8 mouse cellular contexts compared by ENCODE assay signal in genomic region chr11:98400161-98400726, GRCm38 (mm10). TPM values are rescaled to one million over a fixed set of nuclear protein-coding genes. Genes with fewer than 3 reads are reported as not detected.
DNase-seq lines count a peak whose midpoint lies in the region; ATAC-seq and TF ChIP-seq lines count a peak whose summit lies in the region.

Gene Pgap3, minus strand, starts transcription at chr11:98400490.

- no peaks in the 10 kb centered on the region; the same call in 1 of the 2 replicates for H3K4me1 ChIP-seq in cortical plate, adult 2 months (ENCODE audit: control insufficient read depth, insufficient read depth, low read length)

- H3K27ac ChIP-seq in cortical plate, adult 2 months (ENCODE audit: insufficient read depth, low read length), result peak within 1 kb of the TSS; percentile 78

- peak; percentile 80 for DNase-seq in gastrocnemius, postnatal 10 days
- peak; percentile 85 to 92 for DNase-seq in left cerebral cortex, postnatal 10 days (ENCODE audit: extremely low spot score in 1 of 2, low spot score in 2 of 2)
- peak; percentile 87 for DNase-seq in right cerebral cortex, postnatal 25 days
- DNase-seq in urinary bladder, postnatal 4 days (ENCODE audit: low spot score in 2 of 2), result peak; percentile 81 to 84

- ATAC-seq in activated CD4-positive, CD25-positive, alpha-beta regulatory T cell, adult 4 months, result peak; percentile 93
- ATAC-seq in inflammation-experienced regulatory T-cells, adult 6 months, result peak; percentile 88
- peak; percentile 89 for ATAC-seq in megakaryocyte-erythroid progenitor cell, adult 5-6 weeks (replicated peaks; ENCODE audit: low FRiP score, low TSS enrichment, poor library complexity, severe bottlenecking)

- no peak for TF ChIP-seq CTCF in cortical plate, adult 2 months (IDR thresholded peaks at IDR 0.05; ENCODE audit: extremely low read depth, insufficient read depth, low read length)

- TF ChIP-seq POLR2A in cortical plate, adult 2 months (IDR thresholded peaks at IDR 0.05; ENCODE audit: extremely low read depth, insufficient read depth, low read length), result peak; percentile 30; the same call in 1 of the 2 replicates

- H3K4me3 ChIP-seq in cortical plate, adult 2 months (ENCODE audit: insufficient read depth, low read length), result peak within 1 kb of the TSS; percentile 44

- intact Hi-C loops in left cerebral cortex, postnatal 10 days (cut with DNase I), result no loop called here

RNA-seq across cellular contexts. Expression of gene Pgap3, which starts in this region (rescaled TPM):
- polyA plus RNA-seq in activated CD4-positive, CD25-positive, alpha-beta regulatory T cell, adult 4 months (2017; shearing (Covaris generic)), result 1 to 10 TPM; 3.3 to 4.0 TPM
- 14.4 TPM in 2 replicates for polyA plus RNA-seq in cortical plate, adult 2 months (2012; rRNA removed)
- 1 to 10 TPM; 3.2 to 3.5 TPM for total RNA-seq in gastrocnemius, postnatal 10 days (2021)
- polyA plus RNA-seq in inflammation-experienced regulatory T-cells, adult 6 months (2017; shearing (Covaris generic)), result 1 to 10 TPM; 7.0 to 8.2 (median 7.2) TPM
- total RNA-seq in left cerebral cortex, postnatal 10 days (2021), result 10 to 100 TPM in 1 of 2 experiments, 1 to 10 TPM in 1; 8.6 to 10.1 TPM
- 6.4 and 10.6 TPM in 2 replicates for total RNA-seq in megakaryocyte-erythroid progenitor cell, adult 5-6 weeks (2014; fragmentation: Nextera tagmentation)
- total RNA-seq in megakaryocyte-erythroid progenitor cell, adult 5-6 weeks (2017), result 1.6 and 5.4 TPM in 2 replicates

Comparison
In these comparisons a context has a peak if more than half of its experiments do, and no peak if none do; other contexts are left out.
1. Peak in every context shown above with its lines: DNase-seq, ATAC-seq, H3K4me3 ChIP-seq and H3K27ac ChIP-seq.